Mouse (Mus musculus) c-Kit-positive CD71-negative TER-119-negative erythroid progenitor cells, embryonic 14.5 days (primary cell): ENCODE results near the gene Mettl7a3.
"Not testable (repeated sequence)": the region's sequence is repeated elsewhere in the genome, so short reads cannot be mapped to it uniquely, and the experiment has no call there.

ENCODE experiments used
- DNase-seq: peaks from one replicate; pipeline ENCODE4 v3.0.0-alpha.2; 2013; ENCODE audit warnings: low read depth

The Mettl7a3 gene

GRCm38 (mm10) chr15:100330739-100331138 is 4.0 kb upstream of the Mettl7a3 start:
- no peak for DNase-seq

GRCm38 (mm10) chr15:100332077-100332961 is 2.4 kb upstream of the Mettl7a3 start:
- DNase-seq: not testable (repeated sequence)

- DNase-seq: not testable (repeated sequence)
Observed at GRCm38 (mm10) chr15:100337328-100337727, 2.6 kb downstream of the Mettl7a3 start.

DNA sequence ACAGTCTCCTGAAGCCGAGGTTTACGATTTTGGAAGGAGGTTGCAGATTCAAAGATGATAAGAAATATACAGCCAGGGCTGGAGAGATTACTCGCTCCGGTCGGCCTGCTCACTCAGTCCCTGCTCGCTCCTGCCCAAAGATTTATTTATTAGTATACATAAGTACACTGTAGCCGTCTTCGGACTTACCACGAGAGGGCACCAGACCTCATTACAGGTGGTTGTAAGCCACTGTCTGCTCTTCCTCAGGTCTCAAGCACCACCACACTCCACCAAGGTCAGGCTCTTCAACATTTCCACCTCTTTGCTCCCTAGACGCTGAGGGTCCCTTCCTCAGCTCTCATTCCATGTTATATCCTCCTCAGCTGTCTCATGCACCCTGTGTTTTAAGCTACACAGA is 3.1 kb downstream of the Mettl7a3 start:
- DNase-seq: not testable (repeated sequence)

- DNase-seq: not testable (repeated sequence)
Observed at GRCm38 (mm10) chr15:100341314-100341980, 6.7 kb downstream of the Mettl7a3 start.

GRCm38 (mm10) chr15:100345484-100345883 is 10.8 kb downstream of the Mettl7a3 start:
- no peak for DNase-seq

DNA sequence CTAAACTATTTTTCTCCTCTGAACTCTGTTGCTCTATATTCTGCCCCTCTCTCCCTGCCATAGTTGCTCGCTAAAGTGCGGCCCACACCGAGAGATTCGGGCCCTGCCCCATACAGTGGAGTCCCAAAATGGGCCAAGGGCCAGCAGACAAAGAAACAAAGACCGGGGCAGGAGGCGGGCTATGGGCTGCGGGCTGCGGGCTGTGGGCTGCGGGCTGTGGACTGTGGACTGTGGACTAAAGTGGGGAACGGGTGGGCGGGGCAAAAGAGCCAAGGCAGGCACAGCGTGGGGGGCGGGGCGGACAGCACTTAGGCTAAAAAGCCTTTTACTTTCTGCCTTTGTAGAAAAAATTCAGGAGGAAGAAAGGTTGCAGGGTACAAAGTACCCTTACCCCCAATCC is 12.0 kb downstream of the Mettl7a3 start:
- no peak for DNase-seq

- DNase-seq: no peak
Observed at GRCm38 (mm10) chr15:100349496-100349895, 14.8 kb downstream of the Mettl7a3 start.

DNA sequence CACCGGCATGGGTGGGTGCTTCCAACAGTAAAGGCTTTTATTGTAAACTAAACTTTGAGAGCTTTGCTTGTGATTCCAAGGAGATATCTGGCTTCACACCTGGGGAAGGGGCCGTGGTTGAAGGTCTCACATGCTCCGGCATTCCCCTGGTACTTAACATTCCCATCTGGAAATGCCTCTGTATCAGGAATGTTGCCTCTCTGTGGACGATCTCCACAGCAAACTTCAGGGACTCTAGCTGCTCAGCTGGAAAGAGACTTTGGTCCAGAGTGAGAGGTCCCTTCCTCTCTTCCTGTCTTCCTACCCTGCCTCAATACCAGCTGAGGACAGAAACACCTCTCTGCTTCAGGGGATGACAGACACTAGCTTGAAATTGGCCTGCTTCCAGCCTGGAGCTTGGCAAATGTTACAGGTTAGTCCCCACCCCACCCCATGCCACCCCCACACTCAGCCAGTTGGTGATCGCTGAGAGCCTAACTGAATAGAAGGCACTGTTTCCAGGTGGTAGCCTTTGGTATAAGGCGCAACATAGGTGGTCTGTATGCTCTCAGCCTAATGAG is 16.9 kb downstream of the Mettl7a3 start:
- DNase-seq: no peak

GRCm38 (mm10) chr15:100352711-100353250 is 18.1 kb downstream of the Mettl7a3 start, which contains the start of the genes Methig1 and Mettl7a2:
TSS of gene Methig1 (plus strand) at chr15:100353149.
TSS of gene Mettl7a2 (plus strand) at chr15:100353200.
- DNase-seq: no peak

GRCm38 (mm10) chr15:100353399-100353798 is 18.7 kb downstream of the Mettl7a3 start:
- not testable (repeated sequence) for DNase-seq

DNA sequence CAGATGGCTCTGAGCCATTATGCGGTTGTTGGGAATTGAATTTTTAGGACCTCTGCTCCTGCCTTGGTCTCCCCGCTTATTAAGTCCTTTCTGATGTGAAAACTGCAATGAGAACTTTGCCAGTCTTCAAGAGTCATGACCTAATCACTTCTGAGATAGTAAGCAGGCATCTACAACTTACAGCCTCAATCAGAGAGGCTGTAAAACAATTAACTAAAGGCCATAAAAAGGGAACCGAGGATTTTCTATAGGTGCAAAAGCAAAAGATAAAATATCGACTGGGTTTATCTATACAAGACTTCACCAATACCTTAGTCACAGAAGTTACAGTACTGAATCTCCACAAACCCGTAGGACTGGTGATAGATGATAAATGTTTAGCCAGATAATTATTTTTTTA is 21.1 kb downstream of the Mettl7a3 start:
- no peak for DNase-seq

DNA sequence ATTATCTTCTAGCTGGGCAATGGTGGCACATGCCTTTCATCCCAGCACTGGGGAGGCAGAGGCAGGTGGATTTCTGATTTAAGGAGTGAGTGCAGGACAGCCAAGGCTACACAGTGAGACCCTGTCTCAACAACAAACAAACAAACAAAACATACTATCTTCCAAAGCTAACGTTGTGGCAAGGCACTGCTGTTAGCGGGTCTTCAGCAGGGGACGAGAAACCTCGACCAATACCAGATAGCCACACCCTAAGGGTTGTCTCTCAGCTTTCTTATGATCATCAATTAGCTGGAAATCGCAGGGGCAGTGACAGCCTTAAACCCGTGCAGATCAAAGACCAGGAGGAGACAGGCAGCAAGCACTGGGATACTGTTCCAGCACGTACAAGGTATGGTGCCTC is 29.5 kb downstream of the Mettl7a3 start, which contains the start of gene Higd1c:
Gene Higd1c, plus strand, starts transcription at position 301 of the 400 bp plus-strand sequence.
- no peak for DNase-seq

DNA sequence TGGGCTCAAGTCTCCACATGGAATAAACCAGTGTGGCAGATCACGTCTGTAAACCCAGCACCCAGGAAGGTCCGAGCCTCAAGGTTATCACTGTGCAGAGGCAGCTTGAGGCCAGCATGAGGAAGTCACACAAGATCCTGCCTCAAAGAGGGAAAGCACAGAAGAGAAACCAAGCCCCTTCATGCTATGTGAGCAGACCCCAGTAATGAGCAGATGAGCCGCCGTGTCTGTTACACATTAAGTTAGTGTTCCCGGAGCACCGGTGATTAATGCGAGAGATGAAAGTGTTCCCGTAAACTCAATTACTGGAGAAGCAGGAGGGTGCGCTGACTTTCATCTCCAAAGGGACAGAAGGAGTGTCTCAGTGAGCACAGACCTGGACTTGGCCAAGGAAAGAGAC is 31.2 kb downstream of the Mettl7a3 start:
- DNase-seq: not testable (repeated sequence)

GRCm38 (mm10) chr15:100367119-100367518 is 32.4 kb downstream of the Mettl7a3 start:
- no peak for DNase-seq

DNA sequence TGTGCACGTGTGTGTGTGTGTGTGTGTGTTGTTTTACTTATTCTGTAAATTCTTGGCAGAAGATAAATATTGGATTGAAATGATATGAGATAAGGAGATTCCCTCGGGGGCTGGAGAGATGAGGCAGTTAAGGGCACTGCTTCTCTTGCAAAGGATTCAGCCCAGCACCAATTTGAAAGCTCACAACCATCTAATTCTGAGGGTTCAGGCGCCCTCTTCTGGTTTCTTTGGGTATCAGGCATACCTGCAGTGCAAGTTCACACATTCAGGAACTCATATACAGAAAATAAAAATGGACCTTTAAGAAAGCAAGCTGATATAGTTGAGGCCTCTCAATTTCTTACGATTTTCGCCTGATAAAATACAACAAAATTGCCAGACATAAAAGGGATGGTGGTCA is 40.3 kb downstream of the Mettl7a3 start:
- DNase-seq: peak; percentile 29

GRCm38 (mm10) chr15:100377847-100378505 is 43.2 kb downstream of the Mettl7a3 start:
- DNase-seq: not testable (repeated sequence)

DNA sequence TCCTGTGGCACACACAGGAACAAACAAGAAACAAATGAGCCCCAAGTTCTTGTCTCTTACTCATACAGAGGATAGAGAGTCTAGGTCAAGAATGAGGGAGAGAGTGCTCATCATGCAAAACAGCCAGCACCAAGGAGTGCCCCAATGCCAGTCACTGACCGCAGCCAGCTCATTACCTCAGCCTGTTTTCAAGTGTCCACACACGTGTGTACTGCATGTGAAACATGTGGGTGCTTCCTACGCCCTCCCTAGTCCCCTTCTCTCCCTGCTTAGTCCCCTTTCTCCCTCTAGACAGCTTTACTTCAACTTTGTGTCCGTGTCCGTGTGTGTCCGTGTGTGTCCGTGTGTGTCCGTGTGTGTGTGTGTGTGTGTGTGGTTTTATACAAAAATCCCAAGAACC is 44.9 kb downstream of the Mettl7a3 start:
- no peak for DNase-seq

DNA sequence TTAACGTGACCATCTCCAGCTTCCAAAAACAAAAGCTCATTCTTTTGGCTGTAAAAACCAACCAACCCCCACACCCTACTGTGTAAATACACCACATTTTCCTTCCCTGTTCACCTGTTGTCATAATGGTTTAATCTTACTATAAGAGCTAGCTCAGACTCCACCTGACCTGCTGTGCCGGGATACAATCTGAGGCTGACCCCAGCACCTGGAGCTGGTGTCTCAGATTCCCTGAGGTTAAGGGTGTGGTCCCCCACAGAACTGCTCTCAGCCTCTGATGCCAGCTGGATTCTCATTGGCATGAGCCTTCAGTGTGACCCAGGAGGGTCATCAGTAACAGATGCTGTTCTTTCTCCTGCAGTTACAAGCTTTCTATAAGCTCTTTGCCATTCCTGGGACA is 45.4 kb downstream of the Mettl7a3 start:
- DNase-seq: no peak

DNA sequence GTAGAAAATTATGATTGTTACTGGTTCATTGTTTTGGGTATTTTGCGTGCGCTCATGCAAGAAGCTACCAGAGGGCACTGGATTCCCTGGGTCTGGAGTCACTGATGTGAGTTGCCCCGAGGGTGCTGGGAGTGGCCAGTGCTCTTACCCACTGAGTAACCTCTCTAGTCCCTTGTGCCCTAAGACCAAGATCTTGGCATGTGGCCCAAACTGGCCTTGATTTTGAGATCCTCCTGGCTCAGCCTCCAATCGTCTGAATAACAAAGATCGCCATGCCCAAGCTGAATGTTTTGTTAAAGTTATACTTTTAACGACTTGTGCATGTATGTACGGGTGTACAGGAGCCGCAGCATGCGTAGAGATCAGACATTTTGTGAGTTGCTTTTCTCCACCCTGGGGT is 51.0 kb downstream of the Mettl7a3 start:
- no peak for DNase-seq

DNA sequence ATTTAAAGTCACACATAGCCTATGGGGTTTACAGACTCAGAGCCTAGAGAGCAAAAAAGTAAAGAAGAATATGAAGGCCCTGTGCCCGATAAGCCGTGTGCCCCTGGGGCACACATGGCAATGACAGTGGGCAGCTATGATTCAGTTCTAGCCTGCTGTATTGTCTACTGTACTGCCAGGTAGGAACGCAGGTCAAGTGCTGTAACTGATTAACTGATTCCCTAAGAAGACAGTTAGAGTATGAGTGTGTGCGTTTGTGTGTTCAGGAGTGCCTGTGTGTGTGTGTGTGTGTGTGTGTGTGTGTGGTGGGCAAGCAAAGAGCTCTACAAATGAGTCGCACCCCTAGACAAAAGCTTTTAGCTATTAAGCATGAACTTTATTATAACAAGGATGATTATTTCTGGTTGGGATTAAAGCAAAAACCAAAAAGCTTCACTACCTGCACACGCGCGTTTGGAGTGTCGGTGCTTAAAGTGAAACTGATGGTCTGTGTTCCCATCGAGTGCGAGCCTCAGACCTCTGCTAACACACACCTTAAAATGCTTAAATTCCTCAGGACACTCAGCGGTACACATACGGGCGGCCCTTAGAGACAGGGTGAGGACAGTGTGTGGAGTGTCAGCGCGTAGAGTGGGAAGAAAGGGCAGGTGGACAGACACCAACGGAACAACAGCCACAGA is 53.0 kb downstream of the Mettl7a3 start:
- DNase-seq: no peak
